Mouse (Mus musculus) CH12.LX (cell line): ENCODE results near the gene Fam120a. TPM values are rescaled to one million over a fixed set of nuclear protein-coding genes. Genes with fewer than 3 reads are reported as not detected.

Experiments
- DNase-seq: peaks from one replicate; pipeline ENCODE4 v3.0.0-alpha.2; 2013; ENCODE audit errors: extremely low read depth
- H3K27ac ChIP-seq: 2 replicates; pipeline ENCODE4 v1.5.1; 2012; ENCODE audit warnings: low read depth, mild to moderate bottlenecking, control low read depth, moderate library complexity; ENCODE audit not compliant: insufficient read depth
- H3K27me3 ChIP-seq: replicated peaks from 2 replicates; pipeline ENCODE3; 2012; ENCODE audit warnings: inconsistent platforms
- H3K36me3 ChIP-seq, 2 experiments: replicated peaks in 1 of 2; 2 replicates each; pipeline versions ENCODE3 to v1.6.1; 2012; ENCODE audit warnings: inconsistent platforms in 1 of 2, low read length in 1 of 2, mild to moderate bottlenecking in 1 of 2, mixed read lengths in 1 of 2, moderate library complexity in 1 of 2; ENCODE audit not compliant: control insufficient read depth in 1 of 2, insufficient read depth in 1 of 2
- H3K4me1 ChIP-seq, 2 experiments: 2 replicates each; pipeline ENCODE4 v1.6.1; 2012; ENCODE audit warnings: inconsistent platforms in 1 of 2, moderate library complexity in 1 of 2; ENCODE audit not compliant: insufficient read depth in 2 of 2, control insufficient read depth in 1 of 2
- H3K4me2 ChIP-seq: 2 replicates; pipeline ENCODE4 v1.6.1; 2012; ENCODE audit warnings: low read depth, mild to moderate bottlenecking, control low read depth; ENCODE audit not compliant: poor library complexity, insufficient read depth, severe bottlenecking
- H3K4me3 ChIP-seq, 3 experiments: fragments of 150-350 bp in 1 of 3; sonication (generic) in 1 of 3; replicated peaks in 1 of 3; 2 replicates each; pipeline versions ENCODE3 to v1.5.1; 2011 to 2012; ENCODE audit warnings: low read depth in 2 of 3, low read length in 2 of 3, mild to moderate bottlenecking in 2 of 3, moderate library complexity in 2 of 3, control low read depth in 1 of 3, improper control_type of control experiment in 1 of 3, inconsistent platforms in 1 of 3, mixed read lengths in 1 of 3; ENCODE audit not compliant: poor library complexity in 1 of 3
- H3K79me2 ChIP-seq: replicated peaks from 2 replicates; pipeline ENCODE4 v1.6.1; 2012; ENCODE audit warnings: mild to moderate bottlenecking, moderate library complexity; ENCODE audit not compliant: control insufficient read depth, poor library complexity, insufficient read depth, severe bottlenecking; ENCODE audit errors: extremely low read depth
- H3K9ac ChIP-seq: 2 replicates; pipeline ENCODE4 v1.6.1; 2012; ENCODE audit warnings: low read depth, mild to moderate bottlenecking, control low read depth, moderate library complexity; ENCODE audit not compliant: insufficient read depth
- H3K9me3 ChIP-seq: replicated peaks from 2 replicates; pipeline ENCODE3; 2012; ENCODE audit warnings: low read length, inconsistent platforms, mixed read lengths
- CHD1 ChIP-seq: IDR thresholded peaks from 2 replicates; pipeline ENCODE4 v1.6.1; 2012; ENCODE audit warnings: low read depth, low read length, improper control_type of control experiment, inconsistent platforms
- CHD2 ChIP-seq: IDR thresholded peaks from 2 replicates; pipeline ENCODE4 v1.6.1; 2011; ENCODE audit warnings: low read length, improper control_type of control experiment
- E2F4 ChIP-seq: IDR thresholded peaks from 2 replicates; pipeline ENCODE4 v1.6.1; 2011; ENCODE audit warnings: low read depth, low read length, improper control_type of control experiment; ENCODE audit not compliant: insufficient replicate concordance
- ELF1 ChIP-seq: IDR thresholded peaks from 2 replicates; pipeline ENCODE4 v1.6.1; 2014; ENCODE audit warnings: low read depth, mild to moderate bottlenecking, inconsistent platforms, low read length, improper control_type of control experiment
- EP300 ChIP-seq: IDR thresholded peaks from 2 replicates; pipeline ENCODE4 v1.6.1; 2011; ENCODE audit warnings: low read length, improper control_type of control experiment
- HCFC1 ChIP-seq: IDR thresholded peaks from 2 replicates; pipeline ENCODE4 v1.6.1; 2012; ENCODE audit warnings: low read depth, mild to moderate bottlenecking, inconsistent platforms, low read length, improper control_type of control experiment
- IRF4 ChIP-seq: IDR thresholded peaks from 2 replicates; pipeline ENCODE4 v1.6.1; 2014; ENCODE audit warnings: low read depth, mild to moderate bottlenecking, inconsistent platforms, low read length, improper control_type of control experiment
- JUND ChIP-seq: conservative IDR thresholded peaks from 2 replicates; pipeline ENCODE4 v1.6.1; 2011; ENCODE audit warnings: low read depth, low read length, improper control_type of control experiment
- MAFK ChIP-seq: IDR thresholded peaks from 2 replicates; pipeline ENCODE4 v1.6.1; 2011; ENCODE audit warnings: low read length, improper control_type of control experiment; ENCODE audit not compliant: insufficient replicate concordance
- MAX ChIP-seq: IDR thresholded peaks from 2 replicates; pipeline ENCODE4 v1.6.1; 2011; ENCODE audit warnings: low read length, improper control_type of control experiment
- MAZ ChIP-seq: IDR thresholded peaks from 2 replicates; pipeline ENCODE4 v1.6.1; 2012; ENCODE audit warnings: low read depth, mild to moderate bottlenecking, inconsistent platforms, low read length, improper control_type of control experiment, moderate library complexity
- MEF2A ChIP-seq: IDR thresholded peaks from 2 replicates; pipeline ENCODE4 v1.6.1; 2014; ENCODE audit warnings: low read depth, mild to moderate bottlenecking, inconsistent platforms, low read length, improper control_type of control experiment, borderline replicate concordance
- MXI1 ChIP-seq: IDR thresholded peaks from 2 replicates; pipeline ENCODE4 v1.6.1; 2011; ENCODE audit warnings: mild to moderate bottlenecking, low read depth, low read length, improper control_type of control experiment
- MYC ChIP-seq: IDR thresholded peaks from 2 replicates; pipeline ENCODE4 v1.6.1; 2011; ENCODE audit warnings: low read depth, mild to moderate bottlenecking, improper control_type of control experiment, low read length
- NELFE ChIP-seq: IDR thresholded peaks from 2 replicates; pipeline ENCODE4 v1.6.1; 2011; ENCODE audit warnings: low read depth, low read length, improper control_type of control experiment
- NRF1 ChIP-seq: IDR thresholded peaks from 2 replicates; pipeline ENCODE4 v1.6.1; 2014; ENCODE audit warnings: low read depth, mild to moderate bottlenecking, inconsistent platforms, low read length, improper control_type of control experiment, moderate library complexity
- PAX5 ChIP-seq: IDR thresholded peaks from 2 replicates; pipeline ENCODE4 v1.6.1; 2012; ENCODE audit warnings: low read length, inconsistent platforms, mixed read lengths
- POLR2A ChIP-seq: IDR thresholded peaks from 2 replicates; pipeline ENCODE4 v1.6.1; 2011; ENCODE audit warnings: low read depth, mild to moderate bottlenecking, improper control_type of control experiment, low read length
- POLR2AphosphoS2 ChIP-seq: IDR thresholded peaks from 2 replicates; pipeline ENCODE4 v1.6.1; 2011; ENCODE audit warnings: low read depth, low read length, improper control_type of control experiment
- RAD21 ChIP-seq: IDR thresholded peaks from 2 replicates; pipeline ENCODE4 v1.6.1; 2011; ENCODE audit warnings: low read depth, mild to moderate bottlenecking, low read length, improper control_type of control experiment, moderate library complexity
- RCOR1 ChIP-seq: conservative IDR thresholded peaks from 2 replicates; pipeline ENCODE4 v1.6.1; 2012; ENCODE audit warnings: low read depth, mild to moderate bottlenecking, inconsistent platforms, low read length, improper control_type of control experiment
- SIN3A ChIP-seq: IDR thresholded peaks from 2 replicates; pipeline ENCODE4 v1.6.1; 2012; ENCODE audit warnings: low read length, improper control_type of control experiment, inconsistent platforms
- SMC3 ChIP-seq: IDR thresholded peaks from 2 replicates; pipeline ENCODE4 v1.6.1; 2011; ENCODE audit warnings: low read depth, low read length, improper control_type of control experiment
- TCF12 ChIP-seq: IDR thresholded peaks from 2 replicates; pipeline ENCODE4 v1.6.1; 2014; ENCODE audit warnings: low read depth, mild to moderate bottlenecking, inconsistent platforms, low read length, improper control_type of control experiment
- UBTF ChIP-seq: IDR thresholded peaks from 2 replicates; pipeline ENCODE4 v1.6.1; 2012; ENCODE audit warnings: low read depth, mild to moderate bottlenecking, inconsistent platforms, low read length, improper control_type of control experiment, moderate library complexity
- USF1 ChIP-seq: IDR thresholded peaks from 2 replicates; pipeline ENCODE4 v1.6.1; 2014; ENCODE audit warnings: low read depth, mild to moderate bottlenecking, inconsistent platforms, low read length, improper control_type of control experiment
- ZC3H11A ChIP-seq: IDR thresholded peaks from 2 replicates; pipeline ENCODE4 v1.6.1; 2012; ENCODE audit warnings: low read depth, mild to moderate bottlenecking, inconsistent platforms, low read length, improper control_type of control experiment
- ZKSCAN1 ChIP-seq: IDR thresholded peaks from 2 replicates; pipeline ENCODE4 v1.6.1; 2012; ENCODE audit warnings: low read depth, inconsistent platforms, low read length, improper control_type of control experiment, borderline replicate concordance
- ZNF384 ChIP-seq: IDR thresholded peaks from 2 replicates; pipeline ENCODE4 v1.6.1; 2012; ENCODE audit warnings: low read depth, low read length, improper control_type of control experiment, inconsistent platforms
- dilution Hi-C: fragments of 300-500 bp; cut with MboI; formaldehyde crosslinking; loops from 2 replicates; pipeline ENCODE4 v1.14.3; 2020; ENCODE audit warnings: low sequenced_read_pairs; ENCODE audit not compliant: extremely low pct_unique_long_range_greater_than_20kb, extremely low pct_ligation_motif_present
- in situ Hi-C: fragments of 300-500 bp; cut with MboI; formaldehyde crosslinking; loops from 3 replicates; pipeline ENCODE4 v1.14.3; 2019; ENCODE audit warnings: low sequenced_read_pairs, low pct_ligation_motif_present, low pct_unique_long_range_greater_than_20kb, mixed read lengths
- polyA plus RNA-seq: library from polyadenylated mRNA; unstranded; fragments of >175 nt; gene quantifications from 2 replicates; pipeline ENCODE4 v1.2.1, GENCODE M21; 2012; ENCODE audit warnings: low read depth; ENCODE audit not compliant: insufficient read length
- total RNA-seq, 2 experiments: library from RNA; depleted of rRNA; stranded (reverse); fragments of 300-350 nt in 1 of 2; fragments of >200 nt in 1 of 2; gene quantifications; 2 replicates each; pipeline ENCODE4 v1.2.3; 2012 to 2014

Gene Fam120a
- total and polyA plus RNA-seq, 3 experiments: 70.0 to 122 (median 82.6) TPM

GRCm38 (mm10) chr13:48931687-48932086 lies 36.1 kb downstream of the Fam120a start:
- no peak overlapping the region for H3K4me3 ChIP-seq
- H3K79me2 ChIP-seq: peaks cover 44% of the 10 kb centered on the region
- in situ Hi-C loops: no loop called here
- H3K9me3 ChIP-seq: no peaks in the 10 kb centered on the region
- no peaks in the 10 kb centered on the region for H3K27me3 ChIP-seq
- H3K27ac ChIP-seq: peak overlapping the region; percentile 19; the same call in 1 of the 2 replicates
- H3K9ac ChIP-seq: no peak overlapping the region
- H3K4me2 ChIP-seq: no peak overlapping the region
- TF ChIP-seq CHD1 (no peak), USF1 (no peak), POLR2A (no peak), UBTF (no peak), JUND (no peak), MYC (no peak), HCFC1 (no peak)
- TF ChIP-seq, all 38 proteins: peak for 0
- Histone ChIP-seq H3K4me1 (peaks cover 21 to 82% of the 10 kb centered on the region in 2 experiments), H3K36me3 (peaks cover 61 to 94% of the 10 kb centered on the region in 2 experiments)
- dilution Hi-C loops: no loop called here
- no peak for DNase-seq

DNA sequence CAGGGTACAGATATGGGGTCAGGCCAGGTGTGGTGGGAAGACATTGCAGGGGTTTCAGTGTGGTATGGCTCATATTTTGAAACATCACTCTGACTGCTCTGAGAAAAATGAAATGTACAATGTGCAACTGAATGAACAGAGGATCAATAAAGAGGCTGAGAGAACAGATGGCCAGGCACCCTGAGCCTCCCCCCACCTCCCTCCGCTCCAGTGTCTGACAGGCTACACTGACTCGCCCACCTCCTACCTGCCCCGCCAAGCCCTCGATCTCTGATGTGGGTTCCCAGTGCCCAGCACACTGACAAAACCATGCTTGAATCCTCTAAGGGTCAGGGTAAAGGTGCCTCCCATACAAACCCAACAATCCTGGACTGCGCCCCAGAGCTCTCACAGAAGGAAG lies 36.6 kb downstream of the Fam120a start:
- dilution Hi-C loops: no loop called here

GRCm38 (mm10) chr13:48929535-48930110 lies 38.2 kb downstream of the Fam120a start:
- peak overlapping the region; percentile 16 for H3K27ac ChIP-seq
- peak; percentile 34; the same call in 1 of the 2 replicates for TF ChIP-seq TCF12
- no peak for TF ChIP-seq CHD2
- TF ChIP-seq EP300: 0 out of 2 replicates have a peak, but pooled peaks have one; percentile 12
- TF ChIP-seq MXI1: 0 out of 2 replicates have a peak, but pooled peaks have one; percentile 21
- 0 out of 2 replicates have a peak, but pooled peaks have one; percentile 14 for TF ChIP-seq MAX
- TF ChIP-seq ELF1: peak; percentile 68
- TF ChIP-seq IRF4: peak; percentile 37; the same call in 1 of the 2 replicates
- peak; percentile 51; the same call in 1 of the 2 replicates for TF ChIP-seq SIN3A
- TF ChIP-seq NRF1: no peak
- H3K79me2 ChIP-seq: peaks cover 39% of the 10 kb centered on the region
- H3K36me3 ChIP-seq: peaks cover 62 to 91% of the 10 kb centered on the region in 2 experiments
- H3K27me3 ChIP-seq: no peaks in the 10 kb centered on the region
- no peak overlapping the region for H3K9ac ChIP-seq
- peaks cover 21 to 68% of the 10 kb centered on the region in 2 experiments for H3K4me1 ChIP-seq
- dilution Hi-C loops (no loop called here), in situ Hi-C loops (no loop called here)
- H3K4me2 ChIP-seq: no peak overlapping the region
- no peak overlapping the region for H3K4me3 ChIP-seq
- DNase-seq: peak; percentile 31
- no peaks in the 10 kb centered on the region for H3K9me3 ChIP-seq

More for the DNA sequence above, 36.6 kb downstream of the Fam120a start:
- Histone ChIP-seq H3K9ac (no peak overlapping the region), H3K4me3 (no peak overlapping the region), H3K4me1 (peaks cover 21 to 79% of the 10 kb centered on the region in 2 experiments), H3K79me2 (peaks cover 41% of the 10 kb centered on the region), H3K27me3 (no peaks in the 10 kb centered on the region), H3K36me3 (peaks cover 66 to 94% of the 10 kb centered on the region in 2 experiments), H3K4me2 (no peak overlapping the region), H3K27ac (peak overlapping the region; percentile 29), H3K9me3 (no peaks in the 10 kb centered on the region)
- no peak for TF ChIP-seq MAZ
- no peak for TF ChIP-seq ZNF384
- TF ChIP-seq RAD21: no peak
- no peak for TF ChIP-seq ZKSCAN1
- no peak for TF ChIP-seq ZC3H11A
- TF ChIP-seq MEF2A: no peak
- TF ChIP-seq UBTF: no peak
- TF ChIP-seq ELF1: no peak
- TF ChIP-seq POLR2AphosphoS2: no peak
- TF ChIP-seq PAX5: no peak
- TF ChIP-seq RCOR1: no peak
- no peak for TF ChIP-seq EP300
- no peak for TF ChIP-seq HCFC1
- TF ChIP-seq MAFK: no peak
- TF ChIP-seq SMC3: no peak
- TF ChIP-seq NELFE: no peak
- TF ChIP-seq E2F4: no peak
- no peak for DNase-seq
- in situ Hi-C loops: no loop called here
